Mouse (Mus musculus): ENCODE results near the gene Ncln.

The Ncln gene

DNA sequence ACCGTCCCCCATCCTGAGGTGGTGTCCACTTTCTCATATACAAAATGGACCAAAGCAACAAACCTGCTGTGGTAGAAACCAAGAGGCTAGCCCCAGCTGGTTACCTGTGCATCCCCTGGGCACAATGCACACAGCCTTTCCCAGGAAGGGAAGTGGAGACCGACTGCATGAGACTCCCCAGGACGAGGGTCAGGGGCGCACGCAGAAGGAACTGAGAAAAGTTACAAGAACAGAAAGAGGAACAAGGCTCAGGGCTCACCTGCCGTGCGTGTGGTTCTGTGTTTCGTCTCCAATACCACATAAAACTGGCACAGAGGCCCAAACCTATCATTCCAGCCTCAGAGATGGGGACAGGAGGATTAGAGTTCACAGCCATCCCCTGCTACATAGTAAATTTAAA, 21.0 kb upstream of the Ncln start:
- peak; percentile 81 to 82 for DNase-seq (ENCODE audit: low spot score in 2 of 2)

DNA sequence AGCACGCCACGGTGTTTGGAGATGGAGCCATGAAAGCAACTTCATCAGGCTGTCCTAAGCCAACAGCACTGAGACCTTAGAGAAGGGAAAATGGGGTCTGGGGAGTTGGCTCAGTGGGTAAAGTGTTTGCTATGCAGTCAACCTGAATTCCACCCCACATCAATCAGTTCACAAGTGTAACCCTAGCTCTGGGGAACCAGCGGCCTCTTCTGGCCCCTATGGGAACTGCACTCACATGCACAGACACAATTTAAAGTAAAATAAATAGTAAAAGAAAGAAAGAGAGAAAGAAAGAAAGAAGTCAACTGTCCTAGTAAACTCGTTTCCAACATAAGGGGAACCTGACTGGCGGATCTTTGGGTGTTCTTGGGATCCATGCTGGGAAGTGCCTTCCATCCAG, 17.6 kb upstream of the Ncln start:
- no peak for DNase-seq (ENCODE audit: low spot score in 2 of 2)

DNA sequence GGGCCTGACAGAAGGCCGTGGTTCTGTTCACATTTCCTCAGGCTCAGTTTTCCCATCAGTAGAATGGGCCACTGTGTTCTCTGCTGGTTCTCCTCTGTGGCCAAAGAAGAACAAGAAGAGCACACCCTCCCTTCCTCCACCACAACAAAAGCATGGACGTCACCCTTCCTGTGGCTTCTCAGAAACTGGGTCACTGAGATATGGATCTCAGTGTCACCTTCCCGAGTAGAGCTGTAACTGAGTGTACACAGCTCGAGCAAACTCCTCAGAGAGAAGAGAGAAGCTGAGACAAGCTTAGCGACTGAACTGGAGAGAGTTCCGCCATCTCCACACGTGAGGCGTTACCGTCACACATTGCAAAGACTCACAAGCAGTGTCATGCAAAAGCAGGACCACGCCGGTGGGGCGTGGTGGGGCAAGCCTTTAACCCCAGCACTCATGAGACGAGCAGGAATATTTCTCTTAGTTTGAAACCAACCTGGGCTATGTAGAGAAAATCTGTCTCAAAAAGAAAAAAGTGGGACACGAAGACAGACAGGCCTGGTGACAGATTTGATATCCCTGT, 14.1 kb upstream of the Ncln start:
- no peak for DNase-seq (ENCODE audit: low spot score in 2 of 2)

- peak in 1 of 2 experiments; percentile 36 for DNase-seq (ENCODE audit: low spot score in 2 of 2)
These were observed 11.7 kb upstream of the Ncln start for GRCm38 (mm10) chr10:81507691-81508489.

DNA sequence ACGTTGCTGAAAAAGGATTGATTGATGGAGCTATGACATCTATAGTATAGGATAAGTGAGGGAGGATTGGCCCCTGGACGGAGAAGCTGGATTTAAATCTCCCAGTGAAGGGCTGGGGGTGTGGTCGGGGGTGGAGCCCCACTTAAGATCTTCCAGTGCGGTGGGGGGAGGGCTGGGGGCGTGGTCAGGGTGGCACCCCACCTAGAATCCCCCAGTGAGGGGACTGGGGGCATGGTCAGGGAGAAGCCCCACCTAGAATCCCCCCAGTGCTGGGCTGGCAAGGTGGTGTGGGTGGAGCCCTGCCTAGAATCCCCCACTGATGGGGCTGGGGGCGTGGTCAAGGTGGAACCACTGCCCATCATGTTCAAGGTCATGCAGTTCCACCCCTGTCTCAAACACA, 10.9 kb upstream of the Ncln start:
- DNase-seq (ENCODE audit: low spot score in 2 of 2): no peak

- no peak for DNase-seq (ENCODE audit: low spot score in 2 of 2)
These were observed 8.9 kb upstream of the Ncln start for GRCm38 (mm10) chr10:81505016-81505664.

DNA sequence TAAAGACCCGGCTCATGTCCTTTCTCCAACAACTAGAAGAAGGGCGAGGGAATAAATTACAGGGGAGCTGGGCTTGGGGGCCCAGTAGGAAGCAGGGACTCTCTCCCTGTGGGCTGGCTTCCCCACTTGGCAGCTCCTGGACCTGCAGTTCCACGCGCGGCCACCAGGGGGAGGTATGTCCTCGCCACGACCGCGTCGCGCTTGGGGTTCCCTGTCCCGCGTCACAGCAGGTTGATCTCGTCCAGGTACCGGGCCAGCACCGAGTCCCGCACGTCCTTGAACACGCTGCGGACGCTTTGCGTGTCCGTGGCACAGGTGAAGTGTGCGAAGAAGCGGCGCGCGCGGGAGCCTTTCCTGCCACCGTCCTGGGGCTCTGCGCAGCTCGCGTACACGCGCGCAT, 6.5 kb upstream of the Ncln start:
- peak; percentile 77 to 83 for DNase-seq (ENCODE audit: low spot score in 2 of 2)

DNA sequence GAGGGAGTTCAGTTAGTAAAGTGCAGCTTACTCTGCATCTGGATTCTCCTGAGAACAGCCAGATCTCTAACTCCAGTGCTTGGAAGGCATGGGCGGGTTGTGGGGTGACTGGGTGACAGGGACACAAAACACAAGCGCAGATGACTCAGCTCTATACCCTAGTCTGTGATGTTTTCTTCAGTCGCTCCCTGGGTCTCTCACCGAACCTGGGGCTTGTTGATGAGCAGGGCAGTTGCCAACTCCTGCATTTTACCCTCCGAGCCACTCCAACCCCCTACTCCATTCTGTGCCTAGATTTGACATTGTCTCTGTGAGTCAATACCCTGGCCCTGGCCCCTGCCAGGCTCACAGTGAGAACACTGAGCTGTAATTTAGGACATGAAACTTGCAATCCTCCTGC, 5.7 kb upstream of the Ncln start:
- no peak for DNase-seq (ENCODE audit: low spot score in 2 of 2)

GRCm38 (mm10) chr10:81500032-81500431, 3.8 kb upstream of the Ncln start, which contains the start of gene S1pr4:
Gene S1pr4, minus strand, starts transcription at chr10:81500132.
- no peak for DNase-seq (ENCODE audit: low spot score in 2 of 2)

DNA sequence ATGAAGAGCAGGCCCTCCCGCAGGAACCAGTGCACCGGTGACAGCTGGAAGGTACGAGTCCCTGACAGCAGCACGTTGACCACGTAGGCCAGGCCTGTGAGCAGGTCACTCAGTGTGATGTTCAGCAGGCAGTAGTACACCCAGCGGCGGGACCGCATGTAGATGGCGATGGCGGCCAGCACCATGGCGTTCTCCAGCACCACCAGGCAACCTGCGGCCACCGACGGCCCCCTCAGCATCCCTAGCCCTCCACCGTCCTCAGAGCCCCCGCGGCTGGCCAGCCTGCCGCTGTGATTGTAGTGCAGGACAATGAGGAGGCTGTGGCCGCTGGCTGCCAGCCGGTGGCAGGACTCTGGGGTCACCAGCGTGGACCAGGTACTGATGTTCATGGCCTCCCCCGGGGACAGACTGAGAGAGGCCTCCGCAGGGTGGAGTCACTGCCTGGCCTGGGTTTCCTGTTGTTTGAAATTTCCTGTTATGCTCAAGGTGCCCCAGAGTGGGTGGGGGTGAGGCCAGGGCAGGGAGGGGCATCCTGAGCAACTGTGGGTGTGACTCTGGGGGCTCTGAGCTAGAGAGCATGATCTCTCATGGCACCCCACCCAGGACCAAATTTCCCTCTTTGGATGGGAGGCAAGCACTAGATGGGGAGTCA, 3.2 kb upstream of the Ncln start:
- peak; percentile 94 to 95 for DNase-seq (ENCODE audit: low spot score in 2 of 2)

DNA sequence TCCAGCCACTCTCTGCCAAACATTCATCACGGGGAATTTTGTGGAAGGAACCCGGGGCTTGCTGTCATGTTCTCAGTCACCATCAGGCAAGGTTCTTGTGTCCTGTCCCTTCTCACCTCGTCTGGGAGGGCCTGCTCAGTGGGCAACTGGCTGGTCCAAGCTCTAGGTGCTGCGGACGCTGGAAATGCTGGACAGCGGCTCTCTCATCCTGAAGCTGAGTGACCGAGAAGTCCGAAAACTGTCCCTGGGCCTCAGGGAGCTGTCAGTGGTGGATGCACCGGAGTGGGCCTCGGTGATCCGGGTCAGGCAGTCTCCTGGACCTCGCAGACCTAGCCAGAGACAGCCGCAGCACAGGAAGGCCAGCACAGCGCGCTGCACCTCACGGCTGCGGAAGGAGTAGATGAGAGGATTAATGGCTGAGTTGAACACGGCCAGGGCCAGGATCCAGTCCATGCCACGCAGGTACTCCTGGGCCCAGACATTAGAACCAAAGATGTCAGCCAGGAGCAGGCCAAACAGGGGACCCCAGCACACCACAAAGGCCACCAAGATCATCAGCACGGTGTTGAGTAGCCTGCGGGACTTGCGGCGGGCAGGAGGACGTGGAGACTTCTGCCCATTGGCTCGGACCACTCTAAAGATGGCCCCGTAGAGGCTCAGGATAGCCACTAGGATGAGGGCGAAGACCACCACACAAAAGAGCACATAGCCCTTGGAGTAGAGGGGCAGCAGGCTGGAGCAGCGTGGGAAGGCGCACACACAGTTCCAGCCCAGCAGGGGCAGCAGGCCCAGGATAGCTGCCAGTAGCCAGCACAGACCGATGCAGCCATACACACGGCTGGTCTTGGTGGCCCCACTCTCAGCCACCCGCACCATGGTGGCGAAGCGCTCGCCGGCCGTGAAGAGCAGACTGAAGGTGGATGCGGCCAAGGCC, 2.4 kb upstream of the Ncln start:
- no peak for DNase-seq (ENCODE audit: low spot score in 2 of 2)

- peak; percentile 74 to 76 for DNase-seq (ENCODE audit: low spot score in 2 of 2)
These were observed 1.4 kb upstream of the Ncln start for GRCm38 (mm10) chr10:81497401-81498270.

DNA sequence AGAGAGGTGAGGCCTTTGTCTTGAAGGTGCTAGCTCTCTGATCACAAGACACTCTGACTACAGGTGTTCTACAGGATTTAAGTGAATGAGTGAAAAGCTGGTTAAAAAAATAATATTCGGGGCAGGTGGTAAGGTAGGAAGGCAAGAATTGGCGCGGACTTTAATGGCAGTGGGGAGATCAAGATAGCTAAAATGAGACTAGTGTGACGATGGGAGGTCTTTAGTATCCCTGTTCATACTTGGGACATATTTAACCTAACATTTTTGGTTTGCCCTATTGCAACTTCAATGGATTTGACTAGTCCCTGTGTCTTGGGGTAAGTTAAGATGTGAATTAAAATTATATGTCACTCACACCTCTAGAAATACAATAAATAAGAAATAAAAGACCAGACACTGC, 777 bp upstream of the Ncln start:
- DNase-seq (ENCODE audit: low spot score in 2 of 2): no peak

GRCm38 (mm10) chr10:81495616-81496263, 452 bp downstream of the Ncln start:
- DNase-seq (ENCODE audit: low spot score in 2 of 2): no peak

DNA sequence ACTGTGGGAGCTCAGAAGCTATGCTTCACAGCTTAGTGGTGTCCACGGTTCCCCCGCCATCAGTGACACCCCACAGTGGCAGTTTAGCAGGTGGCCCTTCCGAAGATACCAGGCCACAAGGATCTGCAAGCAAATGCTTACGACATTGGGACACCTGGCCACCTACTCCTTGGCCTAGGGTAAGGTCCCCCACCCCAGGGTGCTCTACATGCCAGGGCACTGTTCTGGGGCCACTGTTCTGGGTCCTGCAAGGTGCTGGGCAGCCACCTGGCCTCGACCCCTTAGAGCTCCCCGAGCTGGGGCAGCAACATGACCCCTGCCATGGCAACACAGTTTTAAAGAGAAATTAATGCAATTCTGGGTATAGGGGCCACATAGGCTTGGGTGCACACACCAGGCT, 1.0 kb downstream of the Ncln start:
- DNase-seq (ENCODE audit: low spot score in 2 of 2): no peak

DNA sequence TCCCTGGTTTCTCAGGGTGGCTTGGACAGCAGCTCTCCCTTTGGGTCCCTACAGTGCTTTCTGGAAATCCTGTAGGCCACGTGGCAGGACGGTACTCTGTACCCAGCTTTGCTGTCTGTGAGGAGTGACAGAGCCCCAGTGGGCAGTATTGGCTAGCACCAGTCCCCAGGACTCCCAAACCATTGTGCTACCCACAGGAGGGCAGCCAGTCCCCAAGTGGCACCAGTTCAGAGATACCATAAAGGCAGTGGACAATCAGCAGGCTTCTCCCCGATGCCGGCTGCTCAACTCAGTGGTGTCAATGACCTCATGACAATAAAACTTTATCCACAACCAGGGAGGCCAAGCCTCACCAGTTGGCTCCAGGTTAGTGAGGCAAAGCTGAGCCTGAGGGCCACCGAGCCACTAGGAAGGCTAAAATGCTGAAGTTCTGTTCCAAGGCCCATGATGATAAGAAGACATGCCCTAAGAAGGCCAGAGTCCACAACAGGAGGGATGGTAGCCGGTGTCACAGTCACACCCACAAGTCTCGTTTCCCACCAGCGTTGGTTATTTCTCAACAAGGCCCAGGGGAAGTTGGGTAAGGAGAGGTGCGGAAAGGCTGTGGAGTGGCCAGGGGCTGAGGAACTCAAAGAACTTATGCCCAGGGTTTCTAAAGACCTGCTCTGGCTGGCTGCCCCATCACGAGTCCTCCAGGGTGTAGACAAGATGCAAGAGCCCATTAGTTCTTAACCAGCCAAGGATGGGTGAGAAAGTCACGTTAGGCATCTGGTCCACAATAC, 1.7 kb downstream of the Ncln start:
- peak in 1 of 2 experiments; percentile 43 for DNase-seq (ENCODE audit: low spot score in 2 of 2)

- peak in 1 of 2 experiments; percentile 43 for DNase-seq (ENCODE audit: low spot score in 2 of 2)
These were observed 2.5 kb downstream of the Ncln start for GRCm38 (mm10) chr10:81493601-81494220.

DNA sequence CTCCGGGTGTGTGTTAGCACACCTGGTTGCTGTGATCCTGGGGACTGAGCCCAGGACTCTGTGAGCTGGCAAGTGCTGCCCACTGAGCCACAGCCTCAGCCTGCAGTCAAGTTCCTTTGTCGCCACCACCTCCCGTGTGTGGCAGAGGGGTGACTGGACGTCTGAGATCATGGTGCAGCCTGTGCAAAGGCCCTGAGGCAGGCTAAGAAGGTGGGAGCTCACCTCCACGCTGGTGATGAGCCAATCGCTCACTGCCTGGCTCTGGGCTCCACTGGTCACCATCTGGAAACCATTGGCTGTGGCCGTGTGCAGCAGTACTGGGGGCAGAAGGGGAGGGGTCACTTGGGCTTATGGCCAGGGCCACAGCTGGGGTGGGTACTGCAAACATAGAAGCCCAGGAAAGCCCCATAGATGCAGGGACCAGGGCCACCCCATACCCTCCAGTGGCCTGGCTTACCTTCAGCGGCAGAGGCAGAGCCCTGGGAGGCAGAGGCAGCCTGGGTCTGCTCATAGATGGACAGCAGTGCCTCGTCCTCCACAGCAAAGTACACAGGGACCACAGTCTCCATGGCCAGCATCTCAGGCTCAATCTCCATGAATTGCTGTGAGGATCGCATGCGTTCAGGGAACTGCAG, 3.5 kb downstream of the Ncln start:
- no peak for DNase-seq (ENCODE audit: low spot score in 2 of 2)
